Mouse (Mus musculus) cerebellum, adult 2 months (tissue): ENCODE data around the gene Slit3.

Experiments used
- CTCF ChIP-seq: fragments of 200-500 bp; IDR thresholded peaks from 2 replicates; pipeline ENCODE4 v1.5.1; 2011; ENCODE audit warnings: low read depth, mild to moderate bottlenecking, control low read depth, low read length, moderate library complexity, borderline replicate concordance; ENCODE audit not compliant: insufficient read depth
- POLR2A ChIP-seq: fragments of 200-500 bp; IDR thresholded peaks from 2 replicates; pipeline ENCODE4 v1.6.1; 2011; ENCODE audit warnings: low read length, control low read depth, borderline replicate concordance; ENCODE audit not compliant: insufficient read depth

- TF ChIP-seq CTCF (no peak), POLR2A (no peak)
Measured at GRCm38 (mm10) chr11:35307992-35308391, 187.0 kb downstream of the Slit3 start.
